Mouse (Mus musculus): ENCODE measurements around the gene Ddb2.

DNA sequence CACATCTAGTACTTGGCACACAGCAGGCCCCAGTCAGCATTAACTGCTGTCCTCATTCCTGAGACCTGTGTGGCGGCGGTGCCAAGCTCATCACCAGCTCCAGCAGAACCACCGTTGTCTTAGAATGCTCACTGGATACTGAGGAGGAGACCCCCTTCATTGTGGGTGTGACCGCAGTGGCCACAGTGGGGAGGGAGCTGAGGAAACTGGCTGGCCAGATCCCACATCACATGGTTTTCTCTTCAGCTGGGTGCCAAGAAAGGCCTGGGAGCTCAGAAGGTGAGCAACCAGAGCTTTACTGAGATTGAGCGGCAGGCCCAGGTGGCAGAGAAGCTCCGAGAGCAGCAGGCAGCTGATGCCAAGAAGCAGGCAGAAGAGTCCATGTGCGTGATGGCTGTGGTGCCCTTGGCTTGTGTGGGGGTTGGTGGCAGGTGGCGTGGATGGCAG is 32.9 kb upstream of the Ddb2 start:
- TF ChIP-seq GATA1 (IDR thresholded peaks at IDR 0.05; ENCODE audit: borderline replicate concordance, low read length) (no peak), FLI1 (IDR thresholded peaks at IDR 0.05; ENCODE audit: low read length) (no peak)

Measured in megakaryocyte, embryonic 14.5 days (primary cell).